Mouse (Mus musculus): ENCODE data around the gene Rilp.

DNA sequence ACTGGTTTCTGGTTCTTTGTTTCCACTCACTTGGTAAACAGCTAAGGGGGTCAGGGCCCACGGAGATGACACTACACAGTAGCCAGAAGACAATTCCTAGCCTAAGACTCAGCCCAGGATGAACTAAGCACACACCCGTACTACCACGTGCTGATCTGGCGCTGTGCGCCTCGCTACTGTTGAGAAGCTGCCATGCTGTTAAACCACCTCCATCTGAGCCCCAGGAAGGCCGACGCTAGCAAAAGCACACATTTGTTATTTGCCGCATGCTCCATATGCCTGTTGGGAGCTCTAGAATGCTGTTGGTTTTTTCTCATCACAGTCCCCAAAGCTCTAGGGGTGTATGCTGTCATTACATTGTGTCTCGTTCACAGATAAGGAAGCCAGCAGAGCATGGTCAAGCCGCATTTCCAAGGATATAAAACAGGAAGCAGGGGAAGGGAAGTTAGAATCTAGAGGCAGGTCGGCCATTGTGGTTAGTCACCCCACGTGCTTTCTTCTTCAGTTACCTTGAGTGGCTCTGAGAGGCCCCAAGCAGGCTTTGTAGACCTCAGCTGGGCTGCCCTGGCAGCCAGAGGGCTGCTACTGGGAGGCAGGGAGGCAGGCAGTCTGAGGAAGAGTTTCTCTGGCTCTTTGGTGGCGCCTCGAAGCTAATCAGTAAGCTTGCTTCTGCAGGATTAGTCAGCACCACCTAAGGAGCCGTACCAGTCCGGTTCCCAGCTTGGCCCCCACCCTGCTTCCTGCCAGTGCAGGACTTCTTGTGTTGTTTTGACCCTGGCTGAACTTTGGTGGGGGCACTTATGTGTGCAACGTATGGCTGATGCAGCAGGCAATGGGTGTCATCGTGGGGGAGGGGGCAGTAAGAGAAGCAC, 31.1 kb downstream of the Rilp start:
- TF ChIP-seq CTCF (IDR thresholded peaks at IDR 0.05; ENCODE audit: low read depth, low read length), result no peak
- TF ChIP-seq GATA1 (IDR thresholded peaks at IDR 0.05; ENCODE audit: borderline replicate concordance, low read length), result no peak
- no peak for TF ChIP-seq POLR2AphosphoS5 (IDR thresholded peaks at IDR 0.05; ENCODE audit: insufficient replicate concordance, low read depth, low read length)
- TF ChIP-seq TAL1 (conservative IDR thresholded peaks at IDR 0.05; ENCODE audit: low read depth, low read length), result no peak
- TF ChIP-seq GATA2 (IDR thresholded peaks at IDR 0.05; ENCODE audit: borderline replicate concordance, low read depth, low read length), result no peak

Measured in G1E (cell line).